Mouse (Mus musculus) CH12.LX (cell line): ENCODE results near the gene Mia2.

ENCODE experiments used
- CTCF ChIP-seq, 2 experiments: IDR thresholded peaks in 1 of 2; conservative IDR thresholded peaks in 1 of 2; 2 replicates each; pipeline ENCODE4 v1.5.1; 2011 to 2012; ENCODE audit warnings: low read depth in 2 of 2, low read length in 2 of 2, improper control_type of control experiment in 1 of 2, inconsistent platforms in 1 of 2, mild to moderate bottlenecking in 1 of 2, moderate library complexity in 1 of 2
- KAT2A ChIP-seq: IDR thresholded peaks from 2 replicates; pipeline ENCODE4 v1.6.1; 2012; ENCODE audit warnings: low read length, improper control_type of control experiment, inconsistent platforms; ENCODE audit not compliant: insufficient replicate concordance
- MAFK ChIP-seq: IDR thresholded peaks from 2 replicates; pipeline ENCODE4 v1.6.1; 2011; ENCODE audit warnings: low read length, improper control_type of control experiment; ENCODE audit not compliant: insufficient replicate concordance
- MEF2A ChIP-seq: IDR thresholded peaks from 2 replicates; pipeline ENCODE4 v1.6.1; 2014; ENCODE audit warnings: low read depth, mild to moderate bottlenecking, inconsistent platforms, low read length, improper control_type of control experiment, borderline replicate concordance
- POLR2A ChIP-seq: IDR thresholded peaks from 2 replicates; pipeline ENCODE4 v1.6.1; 2011; ENCODE audit warnings: low read depth, mild to moderate bottlenecking, improper control_type of control experiment, low read length
- RAD21 ChIP-seq: IDR thresholded peaks from 2 replicates; pipeline ENCODE4 v1.6.1; 2011; ENCODE audit warnings: low read depth, mild to moderate bottlenecking, low read length, improper control_type of control experiment, moderate library complexity
- SIN3A ChIP-seq: IDR thresholded peaks from 2 replicates; pipeline ENCODE4 v1.6.1; 2012; ENCODE audit warnings: low read length, improper control_type of control experiment, inconsistent platforms
- TCF12 ChIP-seq: IDR thresholded peaks from 2 replicates; pipeline ENCODE4 v1.6.1; 2014; ENCODE audit warnings: low read depth, mild to moderate bottlenecking, inconsistent platforms, low read length, improper control_type of control experiment
- USF1 ChIP-seq: IDR thresholded peaks from 2 replicates; pipeline ENCODE4 v1.6.1; 2014; ENCODE audit warnings: low read depth, mild to moderate bottlenecking, inconsistent platforms, low read length, improper control_type of control experiment

DNA sequence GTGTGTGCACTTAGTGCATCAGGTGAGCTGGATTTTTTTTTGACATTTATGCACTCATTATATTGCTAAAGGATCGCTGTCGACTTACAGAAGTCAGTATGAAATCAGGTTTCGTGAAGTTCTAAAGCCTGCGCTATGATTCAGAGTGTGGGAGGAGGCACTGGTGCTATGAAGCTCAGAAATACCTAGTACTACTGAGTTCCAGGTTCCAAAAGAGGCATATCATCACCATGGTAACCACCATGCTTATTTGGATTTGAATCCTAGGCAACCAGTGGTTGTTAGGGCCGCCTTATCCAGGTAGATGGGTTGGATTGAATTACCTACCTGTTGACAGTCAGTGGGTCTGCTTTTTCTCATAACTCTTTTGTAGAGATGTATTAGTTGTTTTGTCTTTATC is 132.8 kb downstream of the Mia2 start:
- TF ChIP-seq CTCF (conservative IDR thresholded peaks at IDR 0.05 in 1 of 2, IDR thresholded peaks at IDR 0.05 in 1 of 2; ENCODE audit: low read depth in 2 of 2, low read length in 2 of 2) (no peak), MAFK (no peak), RAD21 (no peak), KAT2A (no peak), POLR2A (no peak), SIN3A (no peak), USF1 (no peak), MEF2A (no peak), TCF12 (no peak)
